Mouse (Mus musculus): ENCODE data around the gene Gm3453. TPM values are rescaled to one million over a fixed set of nuclear protein-coding genes. Genes with fewer than 3 reads are reported as not detected.

The Gm3453 gene
- not detected in 2 replicates for polyA plus RNA-seq (2012; rRNA removed)

GRCm38 (mm10) chr14:5979037-5979436 lies at the start of gene Gm3453:
Gm3453 (minus strand) TSS chr14:5979137.

GRCm38 (mm10) chr14:5961635-5962034 lies 17.3 kb downstream of the Gm3453 start, which contains the start of gene Gm3248:
Gm3248 (minus strand) TSS chr14:5961745.

Other genes starting within 250 kb of the Gm3453 start
- gene Gm3373, start 237.6 kb downstream of the Gm3453 start, polyA plus RNA-seq (2012; rRNA removed) = 2.7 and 3.2 TPM in 2 replicates
- 10.3 and 15.1 TPM in 2 replicates for gene Gm3383, start 171.2 kb downstream of the Gm3453 start, polyA plus RNA-seq (2012; rRNA removed)
- gene Gm3424, start 148.8 kb downstream of the Gm3453 start, polyA plus RNA-seq (2012; rRNA removed) = not detected in 2 replicates
- gene Gm8237, start 98.8 kb downstream of the Gm3453 start, polyA plus RNA-seq (2012; rRNA removed) = 0.96 and 1.0 TPM in 2 replicates
- gene Gm3248, start 17.4 kb downstream of the Gm3453 start, polyA plus RNA-seq (2012; rRNA removed) = 3.5 and 4.1 TPM in 2 replicates
- gene Gm6337, start 79.1 kb upstream of the Gm3453 start, polyA plus RNA-seq (2012; rRNA removed) = not detected in 2 replicates
- gene Gm8206, start 114.8 kb upstream of the Gm3453 start, polyA plus RNA-seq (2012; rRNA removed) = 6.6 and 7.4 TPM in 2 replicates
- 11.3 and 11.7 TPM in 2 replicates for gene Gm3468, start 129.5 kb upstream of the Gm3453 start, polyA plus RNA-seq (2012; rRNA removed)
- gene Gm3476, start 146.7 kb upstream of the Gm3453 start, polyA plus RNA-seq (2012; rRNA removed) = not detected in 2 replicates
- 0.03 and 0.05 TPM in 2 replicates for gene Gm21560, start 240.2 kb upstream of the Gm3453 start, polyA plus RNA-seq (2012; rRNA removed)